Mouse (Mus musculus): ENCODE results near the gene Hist1h2ab.

- TF ChIP-seq HCFC1 (IDR thresholded peaks at IDR 0.05; ENCODE audit: borderline replicate concordance, insufficient read depth, low read length) = no peak
- TF ChIP-seq MAFK (IDR thresholded peaks at IDR 0.05; ENCODE audit: insufficient read depth, low read depth, low read length) = no peak
Observed at GRCm38 (mm10) chr13:23708041-23708440, 42.9 kb upstream of the Hist1h2ab start.
